Mouse (Mus musculus) liver, postnatal 0 days (tissue): ENCODE results near the gene Casp12.

ENCODE experiments used
- CTCF ChIP-seq: sonication (generic); IDR thresholded peaks from 2 replicates; pipeline ENCODE4 v1.5.1; 2016; ENCODE audit warnings: antibody characterized with exemption, low read depth
- EP300 ChIP-seq: IDR thresholded peaks from 2 replicates; pipeline ENCODE4 v1.6.1; 2016; ENCODE audit warnings: antibody characterized with exemption, low read depth, mild to moderate bottlenecking

- no peak for TF ChIP-seq CTCF
- 0 out of 2 replicates have a peak, but pooled peaks have one; percentile 26 for TF ChIP-seq EP300
These were observed 36.7 kb upstream of the Casp12 start, which contains the start of gene Casp4 for GRCm38 (mm10) chr9:5308561-5308960.
